Mouse (Mus musculus): Measurements from ENCODE around the gene Snrnp70. TPM values are rescaled to one million over a fixed set of nuclear protein-coding genes. Genes with fewer than 3 reads are reported as not detected.
A peak's percentile ranks its signal among the peaks of the same experiment; 100 is the strongest.
"Not testable (repeated sequence)": the region's sequence is repeated elsewhere in the genome, so short reads cannot be mapped to it uniquely, and the experiment has no call there.

The Snrnp70 gene
- total RNA-seq, 2 experiments from 2014 or later: 203 to 223 TPM

- DNase-seq: peak; percentile 99
Measured at GRCm38 (mm10) chr7:45367020-45367880, 28.3 kb downstream of the Snrnp70 start.

- no peak for DNase-seq
Measured at GRCm38 (mm10) chr7:45366652-45367019, 28.9 kb downstream of the Snrnp70 start, which contains the start of gene Ppfia3. Gene Ppfia3, minus strand, starts transcription at chr7:45367019.

GRCm38 (mm10) chr7:45365742-45366651, 29.5 kb downstream of the Snrnp70 start:
- DNase-seq: peak; percentile 78

GRCm38 (mm10) chr7:45363983-45364382, 31.6 kb downstream of the Snrnp70 start:
- DNase-seq: no peak

- DNase-seq: peak; percentile 31
Measured at GRCm38 (mm10) chr7:45362801-45363200, 32.7 kb downstream of the Snrnp70 start.

GRCm38 (mm10) chr7:45361243-45361804, 34.2 kb downstream of the Snrnp70 start:
- peak; percentile 74 for DNase-seq

- DNase-seq: no peak
Measured at GRCm38 (mm10) chr7:45360404-45361125, 35.0 kb downstream of the Snrnp70 start.

GRCm38 (mm10) chr7:45359081-45359480, 36.5 kb downstream of the Snrnp70 start:
- DNase-seq: not testable (repeated sequence)

- no peak for DNase-seq
Measured at GRCm38 (mm10) chr7:45356087-45356486, 39.5 kb downstream of the Snrnp70 start.

- DNase-seq: no peak
Measured at GRCm38 (mm10) chr7:45355318-45356020, 40.1 kb downstream of the Snrnp70 start.

GRCm38 (mm10) chr7:45353041-45353440, 42.5 kb downstream of the Snrnp70 start:
- no peak for DNase-seq

GRCm38 (mm10) chr7:45346905-45347304, 48.6 kb downstream of the Snrnp70 start:
- no peak for DNase-seq

- DNase-seq: peak; percentile 39
Measured at GRCm38 (mm10) chr7:45343543-45343942, 52.0 kb downstream of the Snrnp70 start.

GRCm38 (mm10) chr7:45342081-45342480, 53.5 kb downstream of the Snrnp70 start:
- DNase-seq: no peak

- DNase-seq: peak; percentile 90
Measured at GRCm38 (mm10) chr7:45341303-45341702, 54.2 kb downstream of the Snrnp70 start.

GRCm38 (mm10) chr7:45340669-45341068, 54.9 kb downstream of the Snrnp70 start:
- DNase-seq: peak; percentile 55

- no peak for DNase-seq
Measured at GRCm38 (mm10) chr7:45340066-45340442, 55.5 kb downstream of the Snrnp70 start.

GRCm38 (mm10) chr7:45339410-45340065, 56.0 kb downstream of the Snrnp70 start:
- peak; percentile 72 for DNase-seq

GRCm38 (mm10) chr7:45338161-45338911, 57.2 kb downstream of the Snrnp70 start:
- no peak for DNase-seq

- DNase-seq: no peak
Measured at GRCm38 (mm10) chr7:45337469-45337868, 58.1 kb downstream of the Snrnp70 start.

Measured in heart, postnatal 4 days (tissue).